Comparison of ENCODE assay signal across 8 mouse cellular contexts in genomic region chr14:54714121-54714520, GRCm38 (mm10). TPM values are rescaled to one million over a fixed set of nuclear protein-coding genes. Genes with fewer than 3 reads are reported as not detected.
DNase-seq lines count a peak whose midpoint lies in the region; ATAC-seq and TF ChIP-seq lines count a peak whose summit lies in the region.

No protein-coding gene starts in this region.

- no peaks in the 10 kb centered on the region for H3K36me3 ChIP-seq in forebrain, postnatal 0 days (ENCODE audit: insufficient read depth)
- no peaks in the 10 kb centered on the region for H3K36me3 ChIP-seq in hindbrain, embryonic 13.5 days
- no peaks in the 10 kb centered on the region for H3K36me3 ChIP-seq in lung, postnatal 0 days (ENCODE audit: insufficient read depth, low read length)

- H3K4me1 ChIP-seq in cerebellum, adult 2 months (ENCODE audit: control insufficient read depth, insufficient read depth, low read length): 0 out of 2 replicates have a peak, but pooled peaks cover 2% of the 10 kb centered on the region
- H3K4me1 ChIP-seq in forebrain, postnatal 0 days (ENCODE audit: insufficient read depth): 0 out of 2 replicates have a peak, but pooled peaks cover 2% of the 10 kb centered on the region
- peaks cover 11% of the 10 kb centered on the region for H3K4me1 ChIP-seq in hindbrain, embryonic 13.5 days (replicated peaks)
- no peaks in the 10 kb centered on the region for H3K4me1 ChIP-seq in lung, postnatal 0 days (ENCODE audit: insufficient read depth, low read depth, low read length)

- H3K4me3 ChIP-seq in cerebellum, adult 2 months (replicated peaks; ENCODE audit: insufficient read depth, low read depth, low read length): peak overlapping the region; percentile 64
- H3K4me3 ChIP-seq in forebrain, postnatal 0 days (ENCODE audit: low read depth, low read length): peak overlapping the region; percentile 38
- peak overlapping the region; percentile 37 for H3K4me3 ChIP-seq in hindbrain, embryonic 13.5 days
- peak overlapping the region; percentile 31 for H3K4me3 ChIP-seq in lung, postnatal 0 days (ENCODE audit: low read depth, low read length)

- H3K27me3 ChIP-seq in cerebellum, adult 2 months (ENCODE audit: control insufficient read depth, insufficient read depth, low read length): no peaks in the 10 kb centered on the region
- no peaks in the 10 kb centered on the region for H3K27me3 ChIP-seq in forebrain, postnatal 0 days (ENCODE audit: insufficient read depth, low read length)
- H3K27me3 ChIP-seq in hindbrain, embryonic 13.5 days: 0 out of 2 replicates have a peak, but pooled peaks cover 3% of the 10 kb centered on the region
- H3K27me3 ChIP-seq in lung, postnatal 0 days (replicated peaks; ENCODE audit: insufficient read depth, low read length): no peaks in the 10 kb centered on the region

- peak; percentile 70 for ATAC-seq in forebrain, postnatal 0 days
- peak; percentile 62 for ATAC-seq in hindbrain, embryonic 13.5 days (ENCODE audit: low FRiP score)
- peak; percentile 40 for ATAC-seq in lung, postnatal 0 days

- under 1% methylated on average over 13 of the region's 13 CpGs for WGBS in cerebellum, adult 2 months
- WGBS in forebrain, postnatal 0 days: under 1% methylated on average over 13 of the region's 13 CpGs
- 3% methylated on average over 13 of the region's 13 CpGs for WGBS in hindbrain, embryonic 13.5 days
- 1% methylated on average over 13 of the region's 13 CpGs for WGBS in lung, postnatal 0 days

- no peak for TF ChIP-seq EP300 in lung, postnatal 0 days (IDR thresholded peaks at IDR 0.05)

- peak; percentile 21; the same call in 1 of the 2 replicates for TF ChIP-seq POLR2A in cerebellum, adult 2 months (IDR thresholded peaks at IDR 0.05; ENCODE audit: borderline replicate concordance, insufficient read depth, low read length)

- H3K4me2 ChIP-seq in forebrain, postnatal 0 days (ENCODE audit: low read depth): peak overlapping the region; percentile 75
- peak overlapping the region; percentile 67 for H3K4me2 ChIP-seq in hindbrain, embryonic 13.5 days
- H3K4me2 ChIP-seq in lung, postnatal 0 days (replicated peaks; ENCODE audit: low read depth, low read length): peak overlapping the region; percentile 59

- TF ChIP-seq CTCF in cerebellum, adult 2 months (IDR thresholded peaks at IDR 0.05; ENCODE audit: borderline replicate concordance, insufficient read depth, low read depth, low read length): peak; percentile 63; the same call in 1 of the 2 replicates
- peak; percentile 87 for TF ChIP-seq CTCF in forebrain, postnatal 0 days (IDR thresholded peaks at IDR 0.05; ENCODE audit: low read depth)
- peak; percentile 84 for TF ChIP-seq CTCF in lung, postnatal 0 days (IDR thresholded peaks at IDR 0.05)

- no peaks in the 10 kb centered on the region for H3K9me3 ChIP-seq in forebrain, postnatal 0 days (ENCODE audit: low read length)
- no peaks in the 10 kb centered on the region for H3K9me3 ChIP-seq in hindbrain, embryonic 13.5 days
- no peaks in the 10 kb centered on the region for H3K9me3 ChIP-seq in lung, postnatal 0 days (ENCODE audit: low read length)

- DNase-seq in R1 (ENCODE audit: low read depth, low spot score): peak; percentile 93
- DNase-seq in cerebellum, adult 2 months: peak; percentile 83 to 84
- DNase-seq in forebrain, postnatal 0 days: peak; percentile 89
- peak; percentile 76 to 82 for DNase-seq in layer of hippocampus, postnatal 10 days (ENCODE audit: low spot score in 2 of 2)
- peak; percentile 85 for DNase-seq in lung, postnatal 0 days (ENCODE audit: low spot score)
- peak; percentile 63 for DNase-seq in ovary, postnatal 14 days (ENCODE audit: low spot score)
- peak; percentile 75 for DNase-seq in thymus, postnatal 25 days

- H3K9ac ChIP-seq in forebrain, postnatal 0 days: peak overlapping the region; percentile 53
- H3K9ac ChIP-seq in hindbrain, embryonic 13.5 days: peak overlapping the region; percentile 69
- no peak overlapping the region for H3K9ac ChIP-seq in lung, postnatal 0 days (replicated peaks; ENCODE audit: low read depth)

- H3K27ac ChIP-seq in cerebellum, adult 2 months (ENCODE audit: insufficient read depth, low read length): 0 out of 2 replicates have a peak overlapping the region, but pooled peaks have one; percentile 32
- H3K27ac ChIP-seq in forebrain, postnatal 0 days (ENCODE audit: low read depth, low read length): peak overlapping the region; percentile 40; the same call in 1 of the 2 replicates
- peak overlapping the region; percentile 61 for H3K27ac ChIP-seq in hindbrain, embryonic 13.5 days
- H3K27ac ChIP-seq in lung, postnatal 0 days (ENCODE audit: low read length): no peak overlapping the region

RNA-seq across cellular contexts. Expression of gene Cebpe, which starts 2.1 kb away (rescaled TPM):
- 0.08 TPM in 2 replicates for polyA plus RNA-seq in cerebellum, adult 2 months (2012; rRNA removed)
- 0.38 TPM in 1 of 2 replicates, not detected in the other for total RNA-seq in forebrain, postnatal 0 days (2014; rRNA removed)
- not detected in 2 replicates for polyA plus RNA-seq in forebrain, postnatal 0 days (2015; fragmentation: Nextera tagmentation; extraction: Ambion mirVana)
- not detected in 2 replicates for polyA plus RNA-seq in hindbrain, embryonic 13.5 days (2015; fragmentation: Nextera tagmentation; extraction: Ambion mirVana)
- total RNA-seq in layer of hippocampus, postnatal 10 days (2021): not detected
- polyA plus RNA-seq in lung, postnatal 0 days (2015; fragmentation: Nextera tagmentation; extraction: Ambion mirVana): 0.58 and 0.69 TPM in 2 replicates

RNA-seq across cellular contexts. Expression of gene Gm29776, which starts 15.5 kb away (rescaled TPM):
- polyA plus RNA-seq in cerebellum, adult 2 months (2012; rRNA removed): 0.03 and 0.08 TPM in 2 replicates
- 0.14 and 0.15 TPM in 2 replicates for total RNA-seq in forebrain, postnatal 0 days (2014; rRNA removed)
- polyA plus RNA-seq in forebrain, postnatal 0 days (2015; fragmentation: Nextera tagmentation; extraction: Ambion mirVana): 0.06 and 0.13 TPM in 2 replicates
- polyA plus RNA-seq in hindbrain, embryonic 13.5 days (2015; fragmentation: Nextera tagmentation; extraction: Ambion mirVana): 0.18 and 0.34 TPM in 2 replicates
- total RNA-seq in layer of hippocampus, postnatal 10 days (2021): not detected
- 0.20 and 0.25 TPM in 2 replicates for polyA plus RNA-seq in lung, postnatal 0 days (2015; fragmentation: Nextera tagmentation; extraction: Ambion mirVana)

RNA-seq across cellular contexts. Expression of gene Acin1, which starts 27.4 kb away (rescaled TPM):
- 199 and 207 TPM in 2 replicates for polyA plus RNA-seq in cerebellum, adult 2 months (2012; rRNA removed)
- total RNA-seq in forebrain, postnatal 0 days (2014; rRNA removed): 143 and 147 TPM in 2 replicates
- 80.7 and 97.0 TPM in 2 replicates for polyA plus RNA-seq in forebrain, postnatal 0 days (2015; fragmentation: Nextera tagmentation; extraction: Ambion mirVana)
- polyA plus RNA-seq in hindbrain, embryonic 13.5 days (2015; fragmentation: Nextera tagmentation; extraction: Ambion mirVana): 155 and 169 TPM in 2 replicates
- 100 to 1,000 TPM; 208 to 213 TPM for total RNA-seq in layer of hippocampus, postnatal 10 days (2021)
- 74.0 and 82.5 TPM in 2 replicates for polyA plus RNA-seq in lung, postnatal 0 days (2015; fragmentation: Nextera tagmentation; extraction: Ambion mirVana)

RNA-seq across cellular contexts. Expression of gene 1700123O20Rik, which starts 28.1 kb away (rescaled TPM):
- polyA plus RNA-seq in cerebellum, adult 2 months (2012; rRNA removed): 45.2 and 51.0 TPM in 2 replicates
- 32.0 and 36.2 TPM in 2 replicates for total RNA-seq in forebrain, postnatal 0 days (2014; rRNA removed)
- 66.6 and 70.7 TPM in 2 replicates for polyA plus RNA-seq in forebrain, postnatal 0 days (2015; fragmentation: Nextera tagmentation; extraction: Ambion mirVana)
- 78.0 and 79.0 TPM in 2 replicates for polyA plus RNA-seq in hindbrain, embryonic 13.5 days (2015; fragmentation: Nextera tagmentation; extraction: Ambion mirVana)
- 10 to 100 TPM; 25.5 to 28.1 TPM for total RNA-seq in layer of hippocampus, postnatal 10 days (2021)
- polyA plus RNA-seq in lung, postnatal 0 days (2015; fragmentation: Nextera tagmentation; extraction: Ambion mirVana): 63.0 and 67.5 TPM in 2 replicates
